Mouse (Mus musculus) neural tube, embryonic 11.5 days (tissue): ENCODE measurements at regions not wholly inside any gene's neighbourhood (a gene's known extent, or its start where the extent isn't known, plus 50 kb on each side); places are given as distances from the start of the nearest gene placed in this dataset.

Source experiments
- ATAC-seq: fragments of 200-750 bp; cut with Nextera tagmentation; 2 replicates; pipeline ENCODE4 v1.8.0; 2017; ENCODE audit warnings: moderate number of reproducible peaks, mild to moderate bottlenecking, moderate TSS enrichment, moderate library complexity; ENCODE audit not compliant: insufficient read depth, low FRiP score, low TSS enrichment
- DNase-seq: peaks from one replicate; pipeline ENCODE4 v3.0.0-alpha.2; 2015; ENCODE audit warnings: low spot score
- H3K27ac ChIP-seq: fragments of 300-500 bp; sonication (generic); 2 replicates; pipeline ENCODE4 v1.5.1; 2014; ENCODE audit warnings: low read depth, mild to moderate bottlenecking, low read length
- H3K27me3 ChIP-seq: fragments of 300-500 bp; sonication (generic); 2 replicates; pipeline ENCODE4 v1.6.1; 2014; ENCODE audit warnings: mild to moderate bottlenecking, low read length, mixed read lengths; ENCODE audit not compliant: control insufficient read depth, insufficient read depth
- H3K36me3 ChIP-seq: fragments of 300-500 bp; sonication (generic); 2 replicates; pipeline ENCODE4 v1.6.1; 2014; ENCODE audit warnings: mild to moderate bottlenecking, low read length, moderate library complexity, mixed read lengths; ENCODE audit not compliant: control insufficient read depth, insufficient read depth
- H3K4me1 ChIP-seq: fragments of 300-500 bp; sonication (generic); 2 replicates; pipeline ENCODE4 v1.6.1; 2014; ENCODE audit warnings: low read length, mixed read lengths; ENCODE audit not compliant: control insufficient read depth, insufficient read depth
- H3K4me2 ChIP-seq: fragments of 300-500 bp; sonication (generic); 2 replicates; pipeline ENCODE4 v1.6.1; 2014; ENCODE audit warnings: low read depth, mild to moderate bottlenecking, moderate library complexity
- H3K4me3 ChIP-seq: fragments of 300-500 bp; sonication (generic); 2 replicates; pipeline ENCODE4 v1.5.1; 2014; ENCODE audit warnings: low read depth, low read length
- H3K9ac ChIP-seq: fragments of 300-500 bp; sonication (generic); 2 replicates; pipeline ENCODE4 v1.6.1; 2014; ENCODE audit warnings: mild to moderate bottlenecking, low read length
- H3K9me3 ChIP-seq: fragments of 300-500 bp; sonication (generic); 2 replicates; pipeline ENCODE4 v1.6.1; 2016; ENCODE audit warnings: low read length; ENCODE audit not compliant: control insufficient read depth
- WGBS: fragments of 180-500 bp; shearing (Covaris S2); extraction: QIAGEN DNeasy Blood & Tissue Kit; methylation state at CpG from one replicate; pipeline ENCODE4 v1.1.7; 2014; 5-methylcytosine and 5-hydroxymethylcytosine counted together

DNA sequence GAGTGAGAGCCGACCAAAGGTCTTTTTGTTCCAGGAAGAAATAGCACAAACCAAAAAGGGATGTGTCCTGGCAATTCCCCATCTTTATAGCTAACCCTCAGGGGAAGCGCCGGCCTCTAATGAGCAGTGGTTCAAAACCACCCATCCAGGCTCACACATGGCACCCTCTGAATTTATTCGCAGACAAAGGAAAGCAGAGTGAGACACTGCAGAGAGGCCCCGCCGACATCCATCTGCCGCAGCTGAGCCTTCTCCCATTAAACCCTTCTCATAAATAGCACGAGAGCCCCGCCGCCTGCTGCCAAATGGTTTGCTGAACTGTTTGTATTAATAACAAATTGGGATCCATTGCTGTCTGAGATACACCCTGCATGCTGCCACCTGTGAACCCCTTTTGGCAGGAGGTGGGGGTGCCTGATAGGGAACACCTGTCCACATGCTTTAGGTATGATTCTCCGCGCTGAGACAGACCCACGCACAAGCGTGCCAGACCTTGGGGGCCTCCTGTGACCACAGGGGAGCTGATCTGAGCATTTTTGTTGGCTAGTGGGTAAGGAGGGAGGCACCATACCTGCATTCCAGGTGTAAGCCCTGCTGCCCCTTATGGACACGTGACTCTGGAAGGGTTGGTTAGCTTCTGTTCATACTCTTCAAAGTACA lies 422.6 kb upstream of the Castor2 start:
- no peaks in the 10 kb centered on the region for H3K9me3 ChIP-seq
- DNase-seq (peak; percentile 57), ATAC-seq (0 out of 2 replicates have a peak, but pooled peaks have one; percentile 38)
- H3K27me3 ChIP-seq: no peaks in the 10 kb centered on the region
- H3K4me1 ChIP-seq: no peaks in the 10 kb centered on the region
- no peaks in the 10 kb centered on the region for H3K36me3 ChIP-seq
- H3K4me2 ChIP-seq: no peak overlapping the region
- no peak overlapping the region for H3K4me3 ChIP-seq
- WGBS: 70% methylated on average over 15 of the region's 15 CpGs
- peak overlapping the region; percentile 49 for H3K27ac ChIP-seq
- no peak overlapping the region for H3K9ac ChIP-seq

- Histone ChIP-seq H3K36me3 (no peaks in the 10 kb centered on the region), H3K9me3 (no peaks in the 10 kb centered on the region), H3K27ac (no peak overlapping the region), H3K4me1 (no peaks in the 10 kb centered on the region), H3K27me3 (no peaks in the 10 kb centered on the region), H3K9ac (no peak overlapping the region), H3K4me2 (no peak overlapping the region), H3K4me3 (no peak overlapping the region)
- DNase-seq (no peak), ATAC-seq (no peak)
- WGBS: 38% methylated on average over 3 of the region's 3 CpGs
Observed at GRCm38 (mm10) chr5:133675636-133676035, 423.9 kb upstream of the Castor2 start.

DNA sequence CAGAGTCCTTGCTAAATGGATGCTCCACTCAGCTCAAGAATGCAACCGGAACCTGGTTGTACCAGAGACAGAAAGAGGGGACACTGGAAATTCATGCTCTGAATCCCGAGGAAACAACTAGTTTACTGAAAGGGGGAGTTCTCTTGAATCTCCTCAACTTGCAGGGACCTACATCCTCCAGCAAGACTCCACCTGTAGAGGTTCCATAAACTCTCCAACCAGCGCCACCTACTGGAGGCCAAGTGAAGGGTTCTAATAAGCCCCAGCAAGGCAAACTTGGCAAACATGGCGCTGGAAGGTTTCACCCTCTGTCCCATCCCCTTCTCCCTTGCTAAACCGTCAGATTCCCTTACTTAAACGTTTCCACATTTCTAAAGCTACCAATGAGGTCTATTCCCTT lies 433.0 kb upstream of the Castor2 start:
- ATAC-seq (no peak), DNase-seq (peak; percentile 47)
- H3K4me3 ChIP-seq: no peak overlapping the region
- H3K4me1 ChIP-seq: no peaks in the 10 kb centered on the region
- H3K27me3 ChIP-seq: no peaks in the 10 kb centered on the region
- 41% methylated on average over 6 of the region's 6 CpGs for WGBS
- H3K9ac ChIP-seq: no peak overlapping the region
- no peak overlapping the region for H3K4me2 ChIP-seq
- H3K36me3 ChIP-seq: no peaks in the 10 kb centered on the region
- H3K27ac ChIP-seq: no peak overlapping the region
- H3K9me3 ChIP-seq: no peaks in the 10 kb centered on the region

- H3K4me1 ChIP-seq: no peaks in the 10 kb centered on the region
- DNase-seq (no peak), ATAC-seq (no peak)
- H3K27ac ChIP-seq: no peak overlapping the region
- no peak overlapping the region for H3K9ac ChIP-seq
- H3K36me3 ChIP-seq: no peaks in the 10 kb centered on the region
- no peak overlapping the region for H3K4me3 ChIP-seq
- H3K9me3 ChIP-seq: no peaks in the 10 kb centered on the region
- WGBS: 85% methylated on average over 7 of the region's 7 CpGs
- no peaks in the 10 kb centered on the region for H3K27me3 ChIP-seq
- no peak overlapping the region for H3K4me2 ChIP-seq
Observed at GRCm38 (mm10) chr5:133662474-133663256, 436.8 kb upstream of the Castor2 start.

GRCm38 (mm10) chr5:133660351-133660750 lies 439.2 kb upstream of the Castor2 start:
- 90% methylated on average over 11 of the region's 11 CpGs for WGBS
- no peak overlapping the region for H3K27ac ChIP-seq
- ATAC-seq (no peak), DNase-seq (no peak)
- no peak overlapping the region for H3K9ac ChIP-seq
- H3K4me1 ChIP-seq: no peaks in the 10 kb centered on the region
- H3K4me2 ChIP-seq: no peak overlapping the region
- no peak overlapping the region for H3K4me3 ChIP-seq
- no peaks in the 10 kb centered on the region for H3K36me3 ChIP-seq
- no peaks in the 10 kb centered on the region for H3K27me3 ChIP-seq
- H3K9me3 ChIP-seq: no peaks in the 10 kb centered on the region

DNA sequence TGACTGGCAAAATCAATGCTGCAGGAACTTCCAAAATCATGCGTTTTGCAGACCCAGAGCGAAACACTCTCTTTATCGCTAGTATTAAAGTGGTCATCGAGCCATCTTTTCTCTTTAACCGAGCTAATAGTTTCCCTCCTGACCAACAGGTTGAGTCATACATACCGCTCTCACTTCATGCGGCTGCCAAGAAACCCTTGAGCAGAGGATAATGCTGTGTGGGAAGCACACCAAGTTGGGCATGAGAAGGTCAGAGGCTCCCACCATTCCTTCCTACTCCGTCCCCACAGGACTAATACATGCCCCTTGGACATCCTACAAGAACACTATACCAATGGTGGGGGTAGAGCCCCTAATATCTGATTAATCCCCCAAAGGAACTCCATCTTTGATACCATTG lies 442.7 kb upstream of the Castor2 start:
- ATAC-seq (no peak), DNase-seq (no peak)
- 94% methylated on average over 8 of the region's 8 CpGs for WGBS
- Histone ChIP-seq H3K4me2 (no peak overlapping the region), H3K4me3 (no peak overlapping the region), H3K36me3 (no peaks in the 10 kb centered on the region), H3K4me1 (no peaks in the 10 kb centered on the region), H3K27me3 (no peaks in the 10 kb centered on the region), H3K9ac (no peak overlapping the region), H3K27ac (no peak overlapping the region), H3K9me3 (no peaks in the 10 kb centered on the region)

DNA sequence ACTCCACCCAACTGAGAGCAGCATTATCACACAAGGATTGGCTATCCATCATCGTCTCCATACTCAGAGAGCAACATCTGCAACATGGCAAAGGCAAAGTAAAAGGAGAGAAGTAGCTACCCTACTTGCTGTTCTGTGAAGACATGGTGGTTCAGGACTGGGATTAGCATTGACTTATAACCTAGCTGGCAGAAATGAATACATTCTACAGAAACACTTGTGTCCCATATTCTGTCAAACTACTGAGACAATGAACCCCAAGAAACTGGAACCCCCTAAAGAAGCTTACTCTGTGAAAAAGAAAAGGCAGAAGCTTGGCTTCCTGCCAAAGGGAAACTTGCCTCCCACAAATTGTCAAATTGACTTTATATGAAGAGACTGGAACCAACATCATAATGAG lies 446.1 kb upstream of the Castor2 start:
- DNase-seq: no peak
- no peak for ATAC-seq
- Histone ChIP-seq H3K27me3 (no peaks in the 10 kb centered on the region), H3K4me2 (no peak overlapping the region), H3K4me3 (no peak overlapping the region), H3K27ac (no peak overlapping the region), H3K4me1 (no peaks in the 10 kb centered on the region), H3K9ac (no peak overlapping the region), H3K36me3 (no peaks in the 10 kb centered on the region), H3K9me3 (0 out of 2 replicates have a peak, but pooled peaks cover 2% of the 10 kb centered on the region)
- WGBS: 81% methylated on average over 1 of the region's 1 CpGs

DNA sequence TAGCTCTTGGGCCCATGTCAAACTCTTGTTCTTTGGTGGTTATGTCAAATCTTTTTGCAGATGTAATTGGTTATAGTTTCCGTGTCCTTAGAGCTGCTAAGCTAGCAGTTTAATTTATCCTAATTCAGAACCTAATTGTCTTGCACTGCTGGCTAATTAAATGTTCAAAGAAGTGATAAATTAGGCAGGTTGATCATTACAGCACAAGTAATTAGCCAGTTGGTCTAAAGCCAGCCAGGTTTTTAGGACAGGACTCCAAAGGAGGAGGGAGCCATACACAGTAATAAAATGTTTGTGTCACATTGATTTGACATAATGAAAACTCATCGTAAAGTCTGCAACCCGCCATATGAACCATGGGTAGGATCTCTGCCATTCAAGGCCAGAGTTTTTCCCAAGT lies 449.3 kb upstream of the Castor2 start:
- no peak overlapping the region for H3K27ac ChIP-seq
- H3K27me3 ChIP-seq: no peaks in the 10 kb centered on the region
- no peak overlapping the region for H3K4me2 ChIP-seq
- H3K36me3 ChIP-seq: no peaks in the 10 kb centered on the region
- ATAC-seq (no peak), DNase-seq (no peak)
- H3K9me3 ChIP-seq: 0 out of 2 replicates have a peak, but pooled peaks cover 2% of the 10 kb centered on the region
- H3K4me3 ChIP-seq: no peak overlapping the region
- WGBS: 84% methylated on average over 3 of the region's 3 CpGs
- no peak overlapping the region for H3K9ac ChIP-seq
- H3K4me1 ChIP-seq: no peaks in the 10 kb centered on the region

DNA sequence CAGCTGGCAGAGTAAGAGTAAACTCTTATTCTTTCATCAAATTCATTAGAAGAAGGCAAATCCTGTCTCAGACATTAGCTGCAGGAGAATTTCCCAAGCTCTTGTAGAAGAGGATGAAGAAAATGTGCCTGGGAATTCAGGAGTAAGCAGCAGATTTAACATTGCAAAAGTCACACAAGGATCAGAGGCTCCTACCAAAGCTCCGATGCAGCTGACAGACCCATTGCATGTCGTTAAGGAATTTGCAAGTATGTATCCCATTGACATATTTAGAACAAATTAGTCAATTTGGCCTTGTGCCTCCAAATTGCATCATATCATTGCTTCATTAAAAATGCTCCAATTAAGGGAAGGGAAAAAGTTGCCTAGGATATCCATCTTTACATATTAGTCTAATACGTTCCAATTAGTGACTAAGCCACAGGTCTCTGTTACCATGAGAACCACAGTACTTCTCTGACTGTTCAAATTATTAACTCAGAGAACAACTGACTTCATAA lies 453.8 kb upstream of the Castor2 start:
- ATAC-seq (no peak), DNase-seq (no peak)
- H3K4me3 ChIP-seq: no peak overlapping the region
- 0 out of 2 replicates have a peak, but pooled peaks cover 2% of the 10 kb centered on the region for H3K9me3 ChIP-seq
- H3K4me2 ChIP-seq: no peak overlapping the region
- H3K27me3 ChIP-seq: no peaks in the 10 kb centered on the region
- H3K9ac ChIP-seq: no peak overlapping the region
- WGBS: 87% methylated on average over 3 of the region's 3 CpGs
- H3K4me1 ChIP-seq: no peaks in the 10 kb centered on the region
- H3K27ac ChIP-seq: no peak overlapping the region
- H3K36me3 ChIP-seq: no peaks in the 10 kb centered on the region
